Mouse (Mus musculus): ENCODE data around the gene Ccdc7b. TPM values are rescaled to one million over a fixed set of nuclear protein-coding genes. Genes with fewer than 3 reads are reported as not detected.

The Ccdc7b gene
- polyA plus RNA-seq (2017; shearing (Covaris generic)) = not detected

DNA sequence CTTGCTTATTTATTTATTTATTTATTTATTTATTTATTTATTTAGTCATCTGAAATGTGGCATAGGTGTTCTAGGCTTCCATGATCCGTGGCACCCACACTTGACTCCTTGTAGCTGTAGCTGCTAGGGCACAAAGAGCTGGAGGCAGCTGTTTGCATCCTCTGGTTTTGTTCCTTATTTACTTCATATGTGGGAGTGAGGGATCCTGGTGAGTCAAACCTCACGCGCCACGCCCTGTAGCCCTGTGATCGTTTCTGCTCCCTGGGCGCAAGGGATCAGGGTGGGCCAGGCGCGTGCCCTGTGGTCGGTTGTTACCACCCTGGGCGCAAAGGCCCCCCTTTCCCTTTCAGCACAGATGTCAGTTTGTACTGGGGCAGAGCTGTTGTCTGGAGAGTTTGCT, at the start of gene Ccdc7b:
TSS of gene Ccdc7b (plus strand) at position 301 of the 400 bp plus-strand sequence.

GRCm38 (mm10) chr8:129065417-129065816, 1.5 kb upstream of the Ccdc7b start, which contains the start of gene Ccdc7a:
Ccdc7a (minus strand) TSS chr8:129065517.

DNA sequence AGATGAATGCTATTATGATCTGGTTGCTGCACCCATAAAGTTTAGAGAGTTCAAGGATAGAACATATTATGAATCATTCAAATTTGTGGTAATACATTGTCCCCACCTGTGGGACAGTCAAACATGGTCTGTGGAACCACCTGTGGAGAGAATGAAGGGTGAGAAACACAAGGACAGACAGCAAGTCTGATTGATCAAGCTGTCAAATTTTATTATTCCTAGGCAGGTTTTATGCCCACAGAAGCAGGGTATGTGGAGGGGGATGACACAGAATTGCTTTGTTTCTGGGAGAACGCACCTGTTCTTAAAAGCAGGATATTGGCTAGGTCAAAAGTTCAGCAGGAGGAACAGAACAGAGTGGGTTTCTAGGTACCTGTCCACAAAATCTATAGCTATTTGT, 64.6 kb downstream of the Ccdc7b start, which contains the start of gene Gm10999:
TSS of gene Gm10999 (minus strand) at position 101 of the 400 bp plus-strand sequence.

Other genes with a start within 250 kb of the Ccdc7b start
- gene Ccdc7a, start 1.6 kb upstream of the Ccdc7b start, polyA plus RNA-seq (2017; shearing (Covaris generic)) = 0.31 TPM
- not detected for gene Gm10999, start 64.5 kb downstream of the Ccdc7b start, polyA plus RNA-seq (2017; shearing (Covaris generic))
- gene 2610044O15Rik8, start 167.3 kb downstream of the Ccdc7b start, polyA plus RNA-seq (2017; shearing (Covaris generic)) = 29.5 TPM

Data from activated CD4-positive, CD25-positive, alpha-beta regulatory T cell, adult 9 weeks (primary cell).